Mouse (Mus musculus): ENCODE data around the gene Rimbp2.
"Not testable (repeated sequence)": the region's sequence is repeated elsewhere in the genome, so short reads cannot be mapped to it uniquely, and the experiment has no call there.

The Rimbp2 gene

DNA sequence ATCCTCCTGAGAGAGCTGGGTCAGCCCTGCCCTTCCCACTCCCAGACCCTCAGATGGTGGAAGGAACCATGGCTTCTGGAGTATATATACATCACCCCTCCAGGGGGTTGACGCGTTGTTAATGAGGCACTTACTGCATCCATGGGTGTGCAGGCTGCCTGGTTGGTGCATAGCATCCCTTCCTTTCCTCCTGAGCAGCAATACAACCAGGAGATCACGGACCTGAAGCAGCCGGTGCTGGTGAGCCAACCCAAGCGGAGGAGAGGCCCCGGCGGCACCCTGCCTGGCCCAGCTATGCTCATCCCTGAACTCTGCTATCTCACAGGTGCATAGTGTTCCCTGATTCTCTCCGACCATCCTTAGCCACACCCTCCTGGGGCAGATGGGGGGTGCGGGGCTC is 208.1 kb downstream of the Rimbp2 start:
- DNase-seq (ENCODE audit: low spot score in 2 of 2), result no peak

DNA sequence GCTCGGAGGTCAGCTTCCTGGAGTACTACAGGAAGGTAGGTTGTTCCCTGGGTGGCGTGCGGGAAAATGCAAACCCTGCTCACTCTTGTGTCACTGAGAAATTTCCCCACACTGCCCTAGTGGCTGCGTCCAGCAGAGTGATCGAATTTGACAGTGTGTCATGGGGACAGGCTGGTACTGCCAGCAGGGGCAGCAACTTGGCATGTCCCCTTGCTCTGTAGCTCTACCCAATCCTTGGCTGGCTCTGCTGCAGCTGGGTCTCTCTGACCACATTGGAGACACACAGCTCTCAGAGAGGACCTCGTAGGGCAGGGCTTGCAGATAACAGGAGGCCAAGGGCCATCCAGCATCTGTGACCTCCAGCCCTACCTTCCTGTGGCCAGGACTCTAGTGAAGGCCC is 208.9 kb downstream of the Rimbp2 start:
- DNase-seq (ENCODE audit: low spot score in 2 of 2), result no peak

DNA sequence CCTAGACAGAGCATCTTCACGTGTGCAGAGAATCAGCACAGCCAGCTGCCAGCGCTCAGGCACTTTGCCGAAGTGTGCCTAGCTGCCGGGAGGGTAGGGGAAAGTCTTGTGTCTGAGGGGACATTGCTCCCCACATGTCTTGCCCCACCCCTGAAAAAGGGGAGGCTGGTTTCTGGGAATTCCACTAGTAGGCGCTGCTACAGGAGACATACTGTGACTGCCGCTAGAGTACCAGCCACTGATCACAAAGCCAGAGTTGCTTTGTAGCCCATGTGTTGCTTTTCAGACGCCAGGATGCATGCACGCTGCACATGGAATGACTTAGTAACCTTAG is 213.5 kb downstream of the Rimbp2 start:
- no peak for DNase-seq (ENCODE audit: low spot score in 2 of 2)

DNA sequence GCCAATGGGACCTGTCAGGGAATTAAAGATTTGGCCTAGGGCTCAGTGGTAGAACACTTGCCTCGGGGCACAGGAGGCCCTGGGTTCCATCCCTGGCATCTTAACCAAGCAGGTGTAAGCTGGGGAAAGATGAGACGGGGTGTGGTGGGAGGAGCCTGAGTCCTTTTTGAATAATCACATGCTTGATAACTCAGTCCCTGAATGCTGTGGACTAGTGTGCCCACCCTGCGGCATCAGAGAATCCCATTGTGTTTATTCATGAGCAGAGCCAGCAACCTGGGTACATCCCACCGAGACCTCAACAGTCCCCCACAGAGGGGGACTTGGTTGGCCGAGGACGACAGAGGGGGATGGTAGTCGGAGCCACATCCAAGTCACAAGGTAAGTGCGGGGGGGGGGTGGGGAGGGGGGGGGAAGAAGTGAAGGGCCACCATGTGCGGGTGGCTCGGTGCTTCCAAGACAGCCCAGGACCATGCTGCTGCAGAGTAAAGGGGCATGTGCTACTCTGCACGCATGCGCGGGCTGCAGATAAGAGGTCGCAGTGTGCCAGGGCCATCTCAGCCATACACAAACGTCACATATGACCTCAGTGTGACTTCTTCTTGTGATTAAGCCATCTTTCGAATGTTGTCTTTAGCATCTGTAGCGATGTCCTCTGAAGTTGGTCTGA is 214.0 kb downstream of the Rimbp2 start:
- DNase-seq (ENCODE audit: low spot score in 2 of 2), result no peak

DNA sequence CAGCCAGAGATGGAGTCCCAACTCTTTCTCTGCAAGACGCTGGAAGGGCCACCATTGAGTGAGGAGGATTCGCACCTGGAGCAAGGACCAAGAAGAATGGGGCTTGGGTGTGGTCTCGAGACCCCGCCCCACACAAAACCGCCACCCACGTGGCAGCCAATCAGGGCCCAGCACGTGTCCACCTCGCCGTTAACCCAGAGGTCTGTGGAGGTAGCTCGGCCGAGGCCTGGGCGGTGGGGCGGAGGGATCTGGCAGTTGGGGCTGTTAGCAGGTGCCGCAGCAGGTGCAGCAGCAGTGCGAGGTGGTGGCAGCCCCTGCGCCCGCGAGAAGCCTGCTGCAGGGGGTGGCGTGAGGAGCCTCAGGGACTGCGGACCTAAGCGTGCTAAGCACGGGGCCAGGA is 217.4 kb downstream of the Rimbp2 start:
- no peak for DNase-seq (ENCODE audit: low spot score in 2 of 2)

DNA sequence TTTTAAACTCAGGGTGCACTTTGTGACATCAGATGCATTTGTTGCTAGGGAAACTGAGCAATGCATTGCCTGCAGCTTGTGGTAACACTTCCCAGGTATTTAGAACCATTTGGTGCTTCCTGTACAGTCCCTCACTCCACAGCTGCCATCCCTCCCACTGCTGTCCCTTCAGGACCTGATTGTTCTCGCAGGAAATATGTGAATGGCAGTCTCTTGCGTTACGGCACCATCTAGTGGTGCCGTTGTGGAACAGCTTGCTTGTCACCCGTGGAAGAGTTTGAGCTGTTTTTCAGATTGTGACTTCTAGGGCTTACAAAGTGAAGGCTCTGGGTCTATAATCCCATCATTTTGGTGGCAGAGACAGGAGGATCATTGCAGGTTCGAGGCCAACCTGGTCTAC is 219.3 kb downstream of the Rimbp2 start:
- no peak for DNase-seq (ENCODE audit: low spot score in 2 of 2)

- no peak for DNase-seq (ENCODE audit: low spot score in 2 of 2)
Observed at GRCm38 (mm10) chr5:128732416-128733014, 220.8 kb downstream of the Rimbp2 start.

DNA sequence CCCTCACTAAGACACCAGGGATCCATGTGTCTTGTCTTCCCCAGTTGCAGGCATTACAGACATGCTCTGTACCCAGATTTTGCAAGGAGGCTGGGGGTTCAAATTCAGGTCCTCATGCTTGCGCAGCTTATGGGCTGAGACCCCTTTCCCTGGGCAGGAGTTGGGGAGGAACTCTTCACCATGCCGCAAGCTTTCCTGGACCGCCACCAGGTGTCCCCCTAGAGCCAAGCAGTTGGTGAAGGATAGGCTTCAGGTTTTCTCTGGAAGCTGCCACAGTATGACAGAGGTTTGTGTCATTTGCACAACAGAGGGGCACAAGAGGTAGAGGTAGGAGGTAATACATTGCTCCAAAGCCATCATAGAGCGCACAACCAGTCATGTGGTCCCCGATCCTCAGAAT is 222.7 kb downstream of the Rimbp2 start:
- DNase-seq (ENCODE audit: low spot score in 2 of 2), result no peak

GRCm38 (mm10) chr5:128729341-128729740 is 223.9 kb downstream of the Rimbp2 start:
- no peak for DNase-seq (ENCODE audit: low spot score in 2 of 2)

GRCm38 (mm10) chr5:128720461-128720860 is 232.8 kb downstream of the Rimbp2 start:
- DNase-seq (ENCODE audit: low spot score in 2 of 2), result not testable (repeated sequence)

GRCm38 (mm10) chr5:128715171-128715570 is 238.1 kb downstream of the Rimbp2 start:
- no peak for DNase-seq (ENCODE audit: low spot score in 2 of 2)

GRCm38 (mm10) chr5:128711847-128712246 is 241.4 kb downstream of the Rimbp2 start:
- no peak for DNase-seq (ENCODE audit: low spot score in 2 of 2)

DNA sequence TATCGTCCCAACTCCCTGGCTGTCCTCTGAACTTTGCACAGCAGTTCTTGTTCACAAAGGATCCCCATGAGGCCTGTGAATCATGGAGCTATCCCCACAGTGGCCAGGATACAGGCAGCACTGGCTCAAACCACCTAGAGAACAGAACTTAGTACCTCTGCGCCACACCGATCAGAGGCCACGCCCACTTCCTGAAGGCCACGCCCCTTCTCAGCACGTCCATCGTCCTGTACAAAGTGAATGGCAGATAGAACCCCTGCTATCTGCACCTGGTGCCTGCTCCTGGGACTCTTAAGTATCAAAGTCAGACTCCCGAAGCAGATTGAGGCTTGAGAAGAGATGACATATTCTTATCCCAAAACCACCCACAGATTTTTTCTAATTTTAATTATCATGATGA is 242.7 kb downstream of the Rimbp2 start:
- no peak for DNase-seq (ENCODE audit: low spot score in 2 of 2)

- no peak for DNase-seq (ENCODE audit: low spot score in 2 of 2)
Observed at GRCm38 (mm10) chr5:128708929-128709328, 244.4 kb downstream of the Rimbp2 start.

All from heart, adult 9 months (tissue).